Mouse (Mus musculus): ENCODE results near the gene Nos1.

DNA sequence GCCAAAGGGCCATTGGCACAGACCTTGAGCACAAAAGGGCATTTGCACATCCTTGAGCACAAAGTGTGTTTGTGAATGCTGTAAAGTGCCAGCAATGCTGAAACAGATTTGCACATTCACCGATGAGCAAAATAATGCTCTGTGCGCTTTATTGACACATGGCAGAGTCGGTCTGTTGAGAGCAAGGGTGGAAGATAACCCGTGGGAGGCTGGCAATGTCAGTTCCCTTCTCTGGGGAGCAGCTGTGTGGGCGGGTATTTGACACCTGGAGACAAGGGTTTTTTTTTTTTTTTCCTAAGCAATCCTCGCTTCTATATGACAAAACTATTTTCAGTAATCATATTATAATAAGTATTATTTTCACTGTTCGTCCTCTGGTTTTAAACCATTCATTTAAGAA lies 22.7 kb downstream of the Nos1 start:
- no peak for TF ChIP-seq CTCF (IDR thresholded peaks at IDR 0.05; ENCODE audit: low read depth)
- TF ChIP-seq EP300 (IDR thresholded peaks at IDR 0.05; ENCODE audit: low read depth): no peak

All from heart, postnatal 0 days (tissue).